7 mouse cellular contexts compared by ENCODE assay signal in genomic region chr9:53986972-53987371, GRCm38 (mm10). TPM values are rescaled to one million over a fixed set of nuclear protein-coding genes. Genes with fewer than 3 reads are reported as not detected.
DNase-seq lines count a peak whose midpoint lies in the region; ATAC-seq and TF ChIP-seq lines count a peak whose summit lies in the region.

No protein-coding gene starts in this region.

- WGBS in kidney, embryonic 15.5 days: 34% methylated on average over 3 of the region's 3 CpGs

- no peaks in the 10 kb centered on the region for H3K9me3 ChIP-seq in kidney, embryonic 15.5 days (replicated peaks)

- no peak overlapping the region for H3K4me2 ChIP-seq in kidney, embryonic 15.5 days

- H3K4me1 ChIP-seq in kidney, embryonic 15.5 days: no peaks in the 10 kb centered on the region

- POLR2A ChIA-PET in Patski (lab: Charles Lee): no interaction called here

- H3K27me3 ChIP-seq in kidney, embryonic 15.5 days: peaks cover 7% of the 10 kb centered on the region; the same call in 1 of the 2 replicates
- H3K27me3 ChIP-seq in Patski: peaks cover 4% of the 10 kb centered on the region

- no peaks in the 10 kb centered on the region for H3K36me3 ChIP-seq in kidney, embryonic 15.5 days

- in situ Hi-C loops in Patski (cut with MboI; ENCODE audit: low pct_unique_long_range_greater_than_20kb): loop anchor here (10.0 kb wide), 2 partner anchors 52 to 162 kb away; no protein-coding TSS in a partner anchor

- no peak overlapping the region for H3K9ac ChIP-seq in kidney, embryonic 15.5 days

- CTCF ChIA-PET in Patski (lab: Charles Lee): interaction anchor here (0.8 to 2.3 kb wide), 5 partner anchors 31 to 162 kb away, joined by 3 to 15 read pairs (median 4); no protein-coding TSS in a partner anchor

- peak; percentile 79 for TF ChIP-seq CTCF in Patski (IDR thresholded peaks at IDR 0.05)
- peak; percentile 88 for TF ChIP-seq CTCF in layer of hippocampus, adult 2 months (conservative IDR thresholded peaks at IDR 0.05)

- H3K4me3 ChIP-seq in kidney, embryonic 15.5 days (replicated peaks): no peak overlapping the region
- H3K4me3 ChIP-seq in layer of hippocampus, adult 2 months: no peak overlapping the region

- ATAC-seq in kidney, embryonic 15.5 days (replicated peaks; ENCODE audit: low FRiP score): no peak
- ATAC-seq in Patski: no peak
- no peak for ATAC-seq in erythroblast, adult 5-6 weeks (replicated peaks; ENCODE audit: low FRiP score, poor library complexity, severe bottlenecking)

- H3K27ac ChIP-seq in kidney, embryonic 15.5 days: no peak overlapping the region
- no peak overlapping the region for H3K27ac ChIP-seq in layer of hippocampus, adult 2 months

- peak; percentile 26 for DNase-seq in kidney, postnatal 14 days
- DNase-seq in ES-CJ7 (ENCODE audit: low read depth, low spot score) (peak; percentile 54), Patski (ENCODE audit: low read depth, low spot score) (no peak)
- DNase-seq in layer of hippocampus, adult 2 months (ENCODE audit: low spot score in 2 of 2): peak; percentile 69 to 72
- DNase-seq in testis, postnatal 10 days (ENCODE audit: low spot score): no peak

RNA-seq across cellular contexts. Expression of gene Elmod1, which starts 11.9 kb away (rescaled TPM):
- 0.53 and 0.62 TPM in 2 replicates for polyA plus RNA-seq in kidney, embryonic 15.5 days (2015; fragmentation: Nextera tagmentation; extraction: Ambion mirVana)
- polyA plus RNA-seq in Patski (2021): 11.4 TPM
- 100 to 1,000 TPM; 237 to 243 TPM for total RNA-seq in layer of hippocampus, adult 2 months (2021)
- total RNA-seq in erythroblast, adult 5-6 weeks (2015; ENCODE audit: low replicate concordance): not detected in 2 replicates
- total RNA-seq in erythroblast, adult 5-6 weeks (2017; ENCODE audit: low replicate concordance): 1.1 TPM in 1 of 2 replicates, not detected in the other

Comparison
In these comparisons a context has a peak if more than half of its experiments do, and no peak if none do; other contexts are left out.
1. DNase-seq: peak in kidney, postnatal 14 days (single experiment), ES-CJ7 (single experiment) and layer of hippocampus, adult 2 months (2 of 2); none in Patski (single experiment) and testis, postnatal 10 days (single experiment).
2. RNA of gene Elmod1, which starts 11.9 kb away (total RNA-seq): 237 to 243 TPM in layer of hippocampus, adult 2 months; 1.1 TPM in erythroblast, adult 5-6 weeks; every median in the first group is over 100 times any median in the second.